Mouse (Mus musculus) neural tube, embryonic 13.5 days (tissue): Measurements from ENCODE around the gene Trpt1. TPM values are rescaled to one million over a fixed set of nuclear protein-coding genes. Genes with fewer than 3 reads are reported as not detected.

Experiments used
- ATAC-seq: fragments of 200-750 bp; cut with Nextera tagmentation; 2 replicates; pipeline ENCODE4 v1.8.0; 2017; ENCODE audit warnings: low read depth, mild to moderate bottlenecking, moderate TSS enrichment, moderate library complexity
- H3K27ac ChIP-seq: fragments of 300-500 bp; sonication (generic); replicated peaks from 2 replicates; pipeline ENCODE4 v1.5.1; 2015; ENCODE audit warnings: moderate library complexity, mild to moderate bottlenecking, inconsistent platforms
- H3K27me3 ChIP-seq: fragments of 300-500 bp; sonication (generic); 2 replicates; pipeline ENCODE4 v1.6.1; 2015; ENCODE audit warnings: mild to moderate bottlenecking, inconsistent platforms
- H3K36me3 ChIP-seq: fragments of 300-500 bp; sonication (generic); 2 replicates; pipeline ENCODE4 v1.6.1; 2015; ENCODE audit warnings: mild to moderate bottlenecking, inconsistent platforms
- H3K4me1 ChIP-seq: fragments of 300-500 bp; sonication (generic); replicated peaks from 2 replicates; pipeline ENCODE4 v1.6.1; 2015; ENCODE audit warnings: inconsistent platforms
- H3K4me2 ChIP-seq: fragments of 300-500 bp; sonication (generic); 2 replicates; pipeline ENCODE4 v1.6.1; 2015; ENCODE audit warnings: inconsistent platforms, mild to moderate bottlenecking, moderate library complexity
- H3K4me3 ChIP-seq: fragments of 300-500 bp; sonication (generic); 2 replicates; pipeline ENCODE4 v1.5.1; 2015; ENCODE audit warnings: mild to moderate bottlenecking, inconsistent platforms
- H3K9ac ChIP-seq: fragments of 300-500 bp; sonication (generic); 2 replicates; pipeline ENCODE4 v1.6.1; 2015; ENCODE audit warnings: moderate library complexity, mild to moderate bottlenecking, inconsistent platforms
- H3K9me3 ChIP-seq: fragments of 300-500 bp; sonication (generic); 2 replicates; pipeline ENCODE4 v1.6.1; 2016; ENCODE audit warnings: inconsistent platforms
- WGBS: fragments of 180-500 bp; shearing (Covaris S2); methylation state at CpG from one replicate; pipeline ENCODE4 v1.1.7; 2015; 5-methylcytosine and 5-hydroxymethylcytosine counted together
- polyA plus RNA-seq: library from polyadenylated mRNA; unstranded; fragments of >200 nt; fragmentation: Nextera tagmentation; extraction: Ambion mirVana; gene quantifications from 2 replicates; pipeline ENCODE4 v1.2.1, GENCODE M21; 2015

Gene Trpt1
- polyA plus RNA-seq, 1 experiment from 2014 or later: 18.2 TPM

DNA sequence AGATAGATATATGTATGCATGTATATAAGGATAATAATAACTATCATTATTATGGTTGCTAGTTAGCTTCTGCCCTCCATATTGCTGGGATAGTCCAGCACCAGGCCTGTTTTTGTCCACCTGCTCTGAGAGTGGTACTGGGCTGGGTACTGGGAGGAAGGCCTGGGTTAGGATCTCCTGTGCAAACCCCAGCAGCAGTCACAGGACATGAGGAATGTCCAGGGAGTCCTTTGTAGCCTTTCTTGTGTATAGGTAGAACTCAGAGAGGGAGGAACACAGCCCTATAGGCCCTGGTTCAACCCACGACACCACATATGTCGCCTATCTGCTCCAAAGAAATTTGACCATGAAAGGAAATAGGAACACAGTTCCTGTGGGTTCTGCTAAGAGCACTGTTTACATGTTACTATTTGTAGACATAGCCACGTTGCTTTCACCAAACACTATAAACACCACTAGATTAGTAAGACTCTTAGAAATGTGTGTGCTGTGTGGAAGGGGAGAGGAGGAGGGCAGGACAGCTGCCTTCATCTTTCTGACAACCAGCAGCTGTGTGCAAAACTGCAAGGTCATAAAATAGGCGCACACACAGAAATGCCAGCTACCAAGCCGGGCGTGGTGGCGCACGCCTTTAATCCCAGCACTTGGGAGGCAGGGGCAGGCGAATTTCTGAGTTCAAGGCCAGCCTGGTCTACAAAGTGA lies 11.1 kb downstream of the Trpt1 start:
- ATAC-seq: no peak
- Histone ChIP-seq H3K4me1 (no peaks in the 10 kb centered on the region), H3K36me3 (no peaks in the 10 kb centered on the region), H3K27ac (no peak overlapping the region), H3K4me3 (no peak overlapping the region), H3K4me2 (no peak overlapping the region), H3K9me3 (no peaks in the 10 kb centered on the region), H3K9ac (no peak overlapping the region), H3K27me3 (no peaks in the 10 kb centered on the region)
- 82% methylated on average over 9 of the region's 9 CpGs for WGBS

DNA sequence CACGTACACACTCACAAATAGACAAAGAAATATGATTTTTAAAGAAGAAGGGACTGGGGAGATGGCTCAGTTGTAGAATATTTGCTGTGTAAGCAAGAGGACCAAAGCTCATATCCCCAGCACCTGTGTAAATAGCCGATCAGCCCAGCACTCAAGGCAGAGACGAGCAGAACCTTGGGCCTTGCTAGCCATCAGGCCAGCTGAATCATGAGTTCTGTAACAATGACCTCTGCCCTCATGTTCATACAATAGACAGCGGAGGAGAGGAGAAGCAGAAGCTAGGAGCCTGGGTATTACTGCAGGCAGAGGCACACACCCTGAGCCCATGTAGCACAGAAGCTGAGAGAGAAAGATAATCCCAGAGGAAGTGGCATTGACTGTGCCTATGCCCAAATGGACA lies 16.5 kb downstream of the Trpt1 start:
- ATAC-seq: no peak
- Histone ChIP-seq H3K4me3 (no peak overlapping the region), H3K4me2 (no peak overlapping the region), H3K27me3 (no peaks in the 10 kb centered on the region), H3K9me3 (no peaks in the 10 kb centered on the region), H3K27ac (no peak overlapping the region), H3K36me3 (peaks cover 17% of the 10 kb centered on the region), H3K4me1 (no peaks in the 10 kb centered on the region), H3K9ac (no peak overlapping the region)
- 77% methylated on average over 4 of the region's 4 CpGs for WGBS

DNA sequence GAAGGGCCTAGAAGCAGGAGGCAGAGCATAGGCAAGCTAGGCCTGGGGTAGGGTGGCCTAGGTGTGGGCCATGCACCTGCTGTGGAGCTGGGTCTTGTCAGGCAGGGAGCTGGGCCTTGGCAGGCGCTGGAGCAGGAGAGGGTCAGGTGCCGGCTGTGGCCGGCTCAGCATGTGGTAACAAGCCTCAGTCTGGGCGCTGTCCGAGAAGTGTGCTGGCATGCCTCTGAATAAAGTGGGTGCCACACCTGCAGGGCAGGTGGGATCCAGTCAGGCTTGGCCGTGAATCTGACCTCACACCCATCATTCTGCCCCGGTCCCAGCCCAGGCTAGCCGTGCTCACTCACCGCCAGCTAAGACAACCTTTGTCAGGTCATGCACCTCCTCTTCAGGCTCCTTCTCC lies 18.1 kb downstream of the Trpt1 start:
- no peak overlapping the region for H3K27ac ChIP-seq
- WGBS: 93% methylated on average over 9 of the region's 9 CpGs
- no peaks in the 10 kb centered on the region for H3K27me3 ChIP-seq
- peaks cover 31% of the 10 kb centered on the region for H3K36me3 ChIP-seq
- H3K4me1 ChIP-seq: no peaks in the 10 kb centered on the region
- H3K4me3 ChIP-seq: no peak overlapping the region
- ATAC-seq: no peak
- no peaks in the 10 kb centered on the region for H3K9me3 ChIP-seq
- H3K9ac ChIP-seq: no peak overlapping the region
- no peak overlapping the region for H3K4me2 ChIP-seq

DNA sequence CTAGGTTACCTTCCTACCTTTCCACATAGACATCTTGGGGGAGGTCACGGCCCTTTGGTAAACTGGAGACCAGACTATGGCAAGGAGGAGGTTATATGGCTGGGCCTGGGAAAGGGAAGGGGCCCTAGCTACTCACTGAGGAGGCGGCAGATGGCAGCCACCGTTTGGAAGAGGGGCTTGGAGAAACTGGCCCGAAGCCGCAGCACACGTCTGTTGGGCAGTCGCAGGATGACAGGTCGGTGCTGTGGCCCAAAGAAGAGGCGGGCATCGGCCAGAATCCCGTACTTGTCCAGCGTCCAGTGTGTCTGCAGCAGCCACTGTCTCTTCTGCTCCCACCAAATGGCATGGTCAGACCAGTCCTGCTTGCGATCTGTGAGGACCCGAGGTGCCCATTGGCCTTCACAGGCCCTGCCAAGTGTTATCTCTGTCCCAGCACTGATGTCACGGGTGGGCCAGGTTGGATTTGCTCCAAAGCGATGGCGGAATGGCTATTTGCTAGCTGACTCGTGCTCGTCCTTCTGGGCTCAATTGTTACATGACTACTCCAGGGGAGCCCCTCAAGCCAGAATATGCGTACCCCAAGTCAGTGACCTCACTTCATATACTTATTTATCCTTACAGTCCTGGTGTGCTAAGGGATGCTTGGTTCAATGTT lies 18.7 kb downstream of the Trpt1 start:
- Histone ChIP-seq H3K27ac (no peak overlapping the region), H3K4me3 (no peak overlapping the region), H3K9ac (no peak overlapping the region), H3K9me3 (no peaks in the 10 kb centered on the region), H3K27me3 (no peaks in the 10 kb centered on the region), H3K36me3 (peaks cover 37% of the 10 kb centered on the region), H3K4me1 (no peaks in the 10 kb centered on the region), H3K4me2 (no peak overlapping the region)
- WGBS: 92% methylated on average over 20 of the region's 20 CpGs
- ATAC-seq: no peak

DNA sequence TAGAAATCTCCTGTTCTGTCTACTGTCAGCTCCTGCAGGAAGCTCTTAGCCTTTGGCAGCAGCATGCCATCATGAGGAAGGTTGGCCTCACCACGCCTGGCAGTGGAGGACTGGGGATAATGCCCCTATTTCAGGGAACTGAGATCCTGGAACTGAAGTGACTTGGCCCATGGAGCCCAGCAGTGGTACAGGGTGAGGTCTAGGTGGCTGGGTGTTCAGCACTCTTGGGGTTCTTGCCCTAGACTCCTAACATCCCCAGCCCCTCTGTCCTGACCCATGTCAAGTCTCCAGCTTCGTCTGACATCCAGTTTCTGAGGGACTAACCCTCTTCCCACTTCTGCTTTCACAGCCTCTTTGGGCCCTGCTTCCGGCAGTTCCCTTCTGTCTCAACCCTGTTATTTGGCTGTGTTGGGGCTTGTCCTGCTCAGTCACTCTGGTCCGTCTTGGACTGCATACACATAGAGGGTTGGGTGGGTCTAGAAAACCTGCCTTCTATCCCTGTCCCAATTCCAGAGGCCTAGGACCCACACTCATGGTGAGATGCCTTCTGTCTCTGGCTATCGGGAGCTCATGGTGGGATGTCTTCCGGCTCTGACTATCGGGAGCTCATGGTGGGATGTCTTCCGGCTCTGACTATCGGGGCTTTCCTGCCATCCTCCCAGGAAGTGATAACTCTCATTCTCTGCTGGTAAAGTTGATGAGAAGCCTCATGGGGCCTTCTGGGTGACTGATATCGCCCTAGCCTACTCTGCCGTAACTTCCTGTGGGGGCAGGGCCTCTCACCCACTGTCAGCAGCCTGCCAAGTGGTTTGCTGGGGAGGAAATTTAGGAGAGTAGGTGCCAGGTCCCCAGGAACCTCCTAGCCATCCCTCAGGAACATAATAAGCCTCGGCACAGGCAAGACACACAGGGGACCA lies 21.9 kb downstream of the Trpt1 start:
- Histone ChIP-seq H3K4me2 (no peak overlapping the region), H3K4me3 (no peak overlapping the region), H3K4me1 (no peaks in the 10 kb centered on the region), H3K27me3 (no peaks in the 10 kb centered on the region), H3K9me3 (no peaks in the 10 kb centered on the region), H3K36me3 (peaks cover 66% of the 10 kb centered on the region), H3K27ac (no peak overlapping the region), H3K9ac (no peak overlapping the region)
- ATAC-seq: no peak
- 81% methylated on average over 12 of the region's 12 CpGs for WGBS

DNA sequence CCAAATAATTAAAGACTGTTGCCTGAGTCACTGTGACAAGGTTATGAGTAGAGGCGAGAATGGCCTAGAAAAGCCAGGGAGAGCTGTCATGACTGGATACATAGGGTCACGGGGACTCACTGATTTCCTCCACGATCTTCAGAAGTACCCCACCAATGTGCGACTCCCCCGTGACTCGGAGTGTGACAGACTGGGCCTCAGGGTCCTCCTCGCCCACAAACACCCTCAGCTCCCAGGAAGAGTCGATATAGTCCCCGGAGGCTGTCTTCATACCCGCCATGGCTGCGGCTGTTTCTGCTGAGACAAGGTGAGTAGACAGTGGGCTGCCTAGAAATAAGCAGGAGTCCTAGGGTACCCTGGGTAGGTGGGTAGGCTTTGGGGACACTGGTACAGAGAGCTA lies 22.6 kb downstream of the Trpt1 start:
- no peak overlapping the region for H3K9ac ChIP-seq
- WGBS: 92% methylated on average over 11 of the region's 11 CpGs
- ATAC-seq: no peak
- no peaks in the 10 kb centered on the region for H3K4me1 ChIP-seq
- no peak overlapping the region for H3K27ac ChIP-seq
- no peak overlapping the region for H3K4me3 ChIP-seq
- H3K36me3 ChIP-seq: peaks cover 70% of the 10 kb centered on the region
- no peak overlapping the region for H3K4me2 ChIP-seq
- H3K27me3 ChIP-seq: no peaks in the 10 kb centered on the region
- H3K9me3 ChIP-seq: no peaks in the 10 kb centered on the region

DNA sequence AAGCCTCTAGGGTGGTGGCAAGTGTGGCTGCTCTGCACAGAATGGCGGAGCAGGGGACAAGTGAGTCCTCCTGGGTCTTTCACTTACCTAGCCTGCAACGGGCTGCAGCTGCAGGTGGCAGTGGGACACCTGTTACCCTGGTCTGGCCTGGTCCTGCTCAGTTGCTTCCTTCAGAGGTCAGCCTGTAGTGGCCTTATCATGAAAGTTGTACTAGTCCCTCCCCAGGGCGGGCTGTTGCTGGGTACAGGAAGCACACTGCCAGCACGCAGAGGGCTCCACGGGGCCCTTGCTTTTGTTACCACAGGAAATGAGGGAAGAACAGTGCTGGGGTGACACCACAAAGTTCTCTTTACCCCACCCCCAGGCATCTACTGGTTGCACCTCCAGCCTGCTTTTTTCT lies 23.3 kb downstream of the Trpt1 start, which contains the start of gene Fermt3:
Gene Fermt3, minus strand, starts transcription at position 279 of the 400 bp plus-strand sequence.
- Histone ChIP-seq H3K4me3 (no peak within 1 kb of the TSS), H3K4me2 (no peak within 1 kb of the TSS), H3K27me3 (no peaks in the 10 kb centered on the region), H3K9me3 (no peaks in the 10 kb centered on the region), H3K9ac (no peak within 1 kb of the TSS), H3K27ac (no peak within 1 kb of the TSS), H3K36me3 (peaks cover 75% of the 10 kb centered on the region), H3K4me1 (no peaks in the 10 kb centered on the region)
- 91% methylated on average over 5 of the region's 5 CpGs for WGBS
- ATAC-seq: no peak

DNA sequence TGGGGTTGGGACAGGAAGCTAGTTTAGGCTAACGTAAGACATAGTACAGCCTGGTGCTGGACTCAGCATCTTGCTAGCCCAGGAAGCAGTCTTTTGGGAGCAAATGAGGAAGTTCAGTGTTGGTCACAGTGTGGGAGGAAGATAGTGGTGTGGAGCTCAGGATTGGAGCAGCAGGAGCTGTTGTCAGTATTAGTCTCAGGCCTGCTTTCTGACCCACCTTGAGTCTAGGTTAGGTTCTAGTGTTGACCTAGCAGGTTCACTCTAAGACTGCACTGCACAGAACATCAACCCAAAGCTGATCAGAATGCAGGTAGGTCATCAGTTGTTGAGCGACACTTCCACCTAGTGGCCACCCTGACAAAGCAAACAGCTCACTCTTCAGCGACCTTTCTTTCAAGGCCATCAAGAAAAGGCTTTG lies 24.3 kb downstream of the Trpt1 start:
- Histone ChIP-seq H3K27ac (no peak overlapping the region), H3K9ac (no peak overlapping the region), H3K9me3 (no peaks in the 10 kb centered on the region), H3K4me2 (no peak overlapping the region), H3K36me3 (peaks cover 86% of the 10 kb centered on the region), H3K4me1 (no peaks in the 10 kb centered on the region), H3K4me3 (no peak overlapping the region), H3K27me3 (no peaks in the 10 kb centered on the region)
- peak; percentile 50 for ATAC-seq
- 62% methylated on average over 3 of the region's 3 CpGs for WGBS

DNA sequence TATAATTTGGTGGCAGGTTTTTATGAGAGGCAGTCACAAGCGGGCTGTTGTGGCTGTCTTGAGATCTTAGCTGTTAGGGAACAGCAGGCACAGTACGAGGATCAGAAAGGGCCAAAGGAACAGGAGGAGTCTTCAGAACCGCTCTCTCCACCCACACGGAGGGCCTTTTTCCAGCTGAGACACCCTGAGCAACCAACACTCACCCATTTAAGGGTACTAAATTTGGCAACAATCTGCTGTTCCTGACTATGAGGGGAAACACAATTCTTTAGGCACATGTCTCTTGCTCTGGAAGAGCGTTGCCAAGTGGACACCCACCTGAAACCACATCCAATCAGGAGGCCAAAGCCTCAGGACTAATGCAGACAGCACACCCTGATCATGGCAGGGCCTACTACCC lies 33.6 kb downstream of the Trpt1 start:
- no peaks in the 10 kb centered on the region for H3K27me3 ChIP-seq
- no peak for ATAC-seq
- H3K4me2 ChIP-seq: no peak overlapping the region
- no peak overlapping the region for H3K27ac ChIP-seq
- H3K9ac ChIP-seq: no peak overlapping the region
- no peak overlapping the region for H3K4me3 ChIP-seq
- H3K9me3 ChIP-seq: no peaks in the 10 kb centered on the region
- H3K36me3 ChIP-seq: peaks cover 97% of the 10 kb centered on the region
- H3K4me1 ChIP-seq: no peaks in the 10 kb centered on the region
- WGBS: 97% methylated on average over 5 of the region's 5 CpGs

DNA sequence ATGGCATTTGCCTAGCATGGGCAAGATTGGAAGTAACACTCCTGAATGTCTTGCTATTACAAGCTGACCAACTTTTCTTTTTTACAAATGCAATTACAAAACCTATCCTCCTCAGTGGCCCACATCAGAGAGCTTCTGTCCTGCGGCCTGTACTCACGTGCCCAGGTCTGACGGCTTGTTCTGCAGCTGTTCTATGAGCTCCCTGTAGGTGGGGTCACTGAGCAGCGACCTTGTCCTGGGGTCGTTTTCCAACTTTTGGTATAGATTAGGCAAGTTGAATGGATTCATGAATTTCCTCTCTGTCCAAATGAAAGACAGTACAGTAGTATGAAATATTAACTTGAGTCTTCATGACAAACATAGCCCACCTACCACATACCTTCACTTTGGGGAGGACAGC lies 38.1 kb downstream of the Trpt1 start:
- no peaks in the 10 kb centered on the region for H3K9me3 ChIP-seq
- H3K27ac ChIP-seq: no peak overlapping the region
- no peak overlapping the region for H3K4me2 ChIP-seq
- H3K9ac ChIP-seq: no peak overlapping the region
- no peaks in the 10 kb centered on the region for H3K27me3 ChIP-seq
- no peak overlapping the region for H3K4me3 ChIP-seq
- WGBS: 93% methylated on average over 5 of the region's 5 CpGs
- no peak for ATAC-seq
- H3K36me3 ChIP-seq: peaks cover 65% of the 10 kb centered on the region
- H3K4me1 ChIP-seq: peaks cover 28% of the 10 kb centered on the region

DNA sequence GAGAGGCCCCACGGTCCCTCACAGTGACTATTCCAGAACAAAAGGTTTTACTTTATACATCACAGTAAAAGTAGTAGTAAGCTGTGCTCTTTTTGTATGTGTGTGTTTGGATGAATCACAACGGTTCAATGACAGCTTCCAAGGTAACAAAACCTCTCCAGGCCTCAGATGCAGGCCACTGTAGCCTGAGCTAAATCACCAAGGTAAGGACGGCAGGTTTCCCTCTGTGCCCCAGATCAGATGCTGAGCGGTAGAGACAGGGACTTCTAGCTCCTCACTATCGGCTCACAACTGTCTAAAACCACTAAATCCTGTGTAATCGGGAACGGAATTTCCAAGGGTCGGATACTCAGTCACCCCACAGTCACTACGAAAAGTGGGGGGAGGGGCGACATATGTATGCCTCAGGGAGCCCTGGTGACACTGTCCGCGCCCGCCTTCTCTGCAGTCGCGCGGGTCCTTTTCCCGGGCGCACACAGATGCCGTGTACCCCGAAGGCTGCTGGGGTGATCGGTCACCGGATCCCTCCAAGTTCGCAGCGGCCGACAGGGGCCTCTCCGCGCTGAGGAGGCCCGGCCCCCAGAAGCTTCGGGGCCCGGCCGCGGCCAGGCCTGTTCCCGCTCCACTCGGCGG lies 43.3 kb downstream of the Trpt1 start:
- Histone ChIP-seq H3K36me3 (peaks cover 15% of the 10 kb centered on the region), H3K4me1 (peaks cover 36% of the 10 kb centered on the region), H3K4me2 (peak overlapping the region; percentile 77), H3K27ac (peak overlapping the region; percentile 93), H3K9me3 (no peaks in the 10 kb centered on the region), H3K4me3 (peak overlapping the region; percentile 79), H3K9ac (peak overlapping the region; percentile 95), H3K27me3 (no peaks in the 10 kb centered on the region)
- WGBS: 2% methylated on average over 35 of the region's 35 CpGs
- peak; percentile 30 for ATAC-seq
